Mouse (Mus musculus) CD4-positive naive resting alpha-beta T cell, adult 76 days (primary cell): ENCODE results near the gene Gm10220. TPM values are rescaled to one million over a fixed set of nuclear protein-coding genes. Genes with fewer than 3 reads are reported as not detected.

ENCODE experiments used
- total RNA-seq: library from RNA; stranded (reverse); gene quantifications from one replicate; pipeline ENCODE4 v1.2.4, GENCODE M21; 2023

Gm10220 gene
- not detected for total RNA-seq

GRCm38 (mm10) chr5:26121321-26121720, at the start of gene Gm10220:
Gm10220 (minus strand) TSS chr5:26121421.

GRCm38 (mm10) chr5:26105262-26105661, 16.0 kb downstream of the Gm10220 start, which contains the start of gene 5031410I06Rik:
5031410I06Rik (minus strand) TSS chr5:26105362.

GRCm38 (mm10) chr5:26089191-26089590, 32.0 kb downstream of the Gm10220 start, which contains the start of gene Gm10471:
Gm10471 (minus strand) TSS chr5:26089291.

Other genes starting within 250 kb of the Gm10220 start
- not detected for gene Gm21663, start 179.0 kb downstream of the Gm10220 start, total RNA-seq
- gene Gm21671, start 167.0 kb downstream of the Gm10220 start, total RNA-seq: not detected
- gene Gm21680, start 148.8 kb downstream of the Gm10220 start, total RNA-seq: not detected
- not detected for gene Gm21698, start 132.8 kb downstream of the Gm10220 start, total RNA-seq
- gene Gm1979, start 116.6 kb downstream of the Gm10220 start, total RNA-seq: not detected
- not detected for gene Gm5862, start 98.5 kb downstream of the Gm10220 start, total RNA-seq
- not detected for gene Speer4a, start 81.9 kb downstream of the Gm10220 start, total RNA-seq
- not detected for gene Gm7347, start 62.8 kb downstream of the Gm10220 start, total RNA-seq
- not detected for gene Gm10471, start 32.1 kb downstream of the Gm10220 start, total RNA-seq
- gene 5031410I06Rik, start 16.1 kb downstream of the Gm10220 start, total RNA-seq: not detected
- not detected for gene Gm7361, start 136.3 kb upstream of the Gm10220 start, total RNA-seq